ENCODE assay signal across 11 mouse cellular contexts in genomic region chr13:29049730-29050129, GRCm38 (mm10).
A peak's percentile ranks its signal among the peaks of the same experiment; 100 is the strongest.
DNase-seq lines count a peak whose midpoint lies in the region; ATAC-seq lines count a peak whose summit lies in the region.
"Had no signal": no experiment of that assay in that cellular context is flagged by ENCODE, and none has a peak within 500 bp of the region (broad histone marks: within the 10 kb centered on the region; RNA-seq: fewer than 3 reads in every experiment).

No protein-coding gene starts in this region.

- no peak for DNase-seq in heart, adult 11 months
- peak; percentile 72 for DNase-seq in kidney, postnatal 10 days
- peak; percentile 7 for DNase-seq in thymus, postnatal 14 days
- DNase-seq in thymus, postnatal 25 days = no peak
- DNase-seq in cerebellum, postnatal 36 days = no peak
- DNase-seq: cerebellum, adult 11 months had no signal

- no peaks in the 10 kb centered on the region for H3K27me3 ChIP-seq in heart, embryonic 13.5 days (replicated peaks)
- no peaks in the 10 kb centered on the region for H3K27me3 ChIP-seq in kidney, embryonic 14.5 days (ENCODE audit: control insufficient read depth, insufficient read depth, low read length)

- peaks cover 29% of the 10 kb centered on the region for H3K4me1 ChIP-seq in heart, embryonic 13.5 days
- no peaks in the 10 kb centered on the region for H3K4me1 ChIP-seq in kidney, embryonic 14.5 days (ENCODE audit: control insufficient read depth, insufficient read depth, low read length)

- H3K9me3 ChIP-seq in heart, embryonic 13.5 days = no peaks in the 10 kb centered on the region
- H3K9me3 ChIP-seq in kidney, embryonic 14.5 days (ENCODE audit: control insufficient read depth, low read length) = no peaks in the 10 kb centered on the region
- H3K9me3 ChIP-seq: G1E; limb, embryonic 10.5 days had no signal

- WGBS in heart, embryonic 13.5 days = 19% methylated on average over 4 of the region's 4 CpGs
- WGBS in kidney, embryonic 14.5 days = 28% methylated on average over 4 of the region's 4 CpGs

- H3K4me3 ChIP-seq in heart, embryonic 13.5 days = no peak overlapping the region
- H3K4me3 ChIP-seq in kidney, embryonic 14.5 days (ENCODE audit: low read length) = no peak overlapping the region
- H3K4me3 ChIP-seq: limb, embryonic 10.5 days had no signal

- ATAC-seq in heart, embryonic 13.5 days (ENCODE audit: extremely low read depth, insufficient number of reproducible peaks, low FRiP score, low TSS enrichment) = no peak
- ATAC-seq in kidney, embryonic 14.5 days (ENCODE audit: low FRiP score, low TSS enrichment) = no peak
- ATAC-seq: inflammation-experienced regulatory T-cells, adult 6 months had no signal

- no peaks in the 10 kb centered on the region for H3K36me3 ChIP-seq in heart, embryonic 13.5 days
- no peaks in the 10 kb centered on the region for H3K36me3 ChIP-seq in kidney, embryonic 14.5 days (ENCODE audit: control insufficient read depth, insufficient read depth, low read length)
- H3K36me3 ChIP-seq: G1E; limb, embryonic 10.5 days had no signal

- H3K4me2 ChIP-seq in heart, embryonic 13.5 days = no peak overlapping the region
- no peak overlapping the region for H3K4me2 ChIP-seq in kidney, embryonic 14.5 days (replicated peaks; ENCODE audit: low read depth, low read length)

- H3K9ac ChIP-seq in heart, embryonic 13.5 days = no peak overlapping the region
- no peak overlapping the region for H3K9ac ChIP-seq in kidney, embryonic 14.5 days (ENCODE audit: low read depth, low read length)

- H3K27ac ChIP-seq in heart, embryonic 13.5 days (replicated peaks) = peak overlapping the region; percentile 81
- no peak overlapping the region for H3K27ac ChIP-seq in kidney, embryonic 14.5 days (ENCODE audit: low read depth, low read length)
- H3K27ac ChIP-seq: limb, embryonic 10.5 days had no signal

Comparison
In these comparisons a context has a peak if more than half of its experiments do, and no peak if none do; other contexts are left out.
1. DNase-seq: peak in kidney, postnatal 10 days (single experiment) and thymus, postnatal 14 days (single experiment); none in heart, adult 11 months (single experiment), thymus, postnatal 25 days (single experiment) and cerebellum, postnatal 36 days (0 of 2).